Mouse (Mus musculus) embryonic facial prominence, embryonic 15.5 days (tissue): ENCODE data around the gene Efcab10. TPM values are rescaled to one million over a fixed set of nuclear protein-coding genes. Genes with fewer than 3 reads are reported as not detected.

ENCODE experiments used
- ATAC-seq: fragments of 200-750 bp; cut with Nextera tagmentation; 2 replicates; pipeline ENCODE4 v1.8.0; 2017; ENCODE audit warnings: low read depth, moderate TSS enrichment; ENCODE audit not compliant: insufficient number of reproducible peaks, low FRiP score, low TSS enrichment
- H3K27ac ChIP-seq: fragments of 300-500 bp; sonication (generic); replicated peaks from 2 replicates; pipeline ENCODE4 v1.5.1; 2015; ENCODE audit warnings: mild to moderate bottlenecking, inconsistent platforms
- H3K27me3 ChIP-seq: fragments of 300-500 bp; sonication (generic); 2 replicates; pipeline ENCODE4 v1.6.1; 2015; ENCODE audit warnings: inconsistent platforms
- H3K36me3 ChIP-seq: fragments of 300-500 bp; sonication (generic); 2 replicates; pipeline ENCODE4 v1.6.1; 2015; ENCODE audit warnings: mild to moderate bottlenecking, inconsistent platforms
- H3K4me1 ChIP-seq: fragments of 300-500 bp; sonication (generic); 2 replicates; pipeline ENCODE4 v1.6.1; 2015; ENCODE audit warnings: inconsistent platforms
- H3K4me2 ChIP-seq: fragments of 300-500 bp; sonication (generic); replicated peaks from 2 replicates; pipeline ENCODE4 v1.6.1; 2015; ENCODE audit warnings: mild to moderate bottlenecking, inconsistent platforms
- H3K4me3 ChIP-seq: fragments of 300-500 bp; sonication (generic); replicated peaks from 2 replicates; pipeline ENCODE4 v1.5.1; 2015; ENCODE audit warnings: mild to moderate bottlenecking, inconsistent platforms
- H3K9ac ChIP-seq: fragments of 300-500 bp; sonication (generic); 2 replicates; pipeline ENCODE4 v1.6.1; 2015; ENCODE audit warnings: inconsistent platforms
- H3K9me3 ChIP-seq: fragments of 300-500 bp; sonication (generic); replicated peaks from 2 replicates; pipeline ENCODE4 v1.6.1; 2016; ENCODE audit warnings: inconsistent platforms
- WGBS: fragments of 180-500 bp; shearing (Covaris S2); methylation state at CpG from one replicate; pipeline ENCODE4 v1.1.7; 2015; 5-methylcytosine and 5-hydroxymethylcytosine counted together
- polyA plus RNA-seq: library from polyadenylated mRNA; unstranded; fragments of >200 nt; fragmentation: Nextera tagmentation; extraction: Ambion mirVana; gene quantifications from 2 replicates; pipeline ENCODE4 v1.2.1, GENCODE M21; 2015

Efcab10 gene
- 6.2 and 12.2 TPM in 2 replicates for polyA plus RNA-seq

- H3K4me1 ChIP-seq: peaks cover 7% of the 10 kb centered on the region; the same call in 1 of the 2 replicates
- 0 out of 2 replicates have a peak within 1 kb of the TSS, but pooled peaks have one; percentile 6 for H3K9ac ChIP-seq
- H3K9me3 ChIP-seq: no peaks in the 10 kb centered on the region
- H3K27me3 ChIP-seq: no peaks in the 10 kb centered on the region
- H3K4me3 ChIP-seq: peak within 1 kb of the TSS; percentile 16; the same call in 1 of the 2 replicates
- no peaks in the 10 kb centered on the region for H3K36me3 ChIP-seq
- H3K27ac ChIP-seq: no peak within 1 kb of the TSS
- ATAC-seq: peak; percentile 65; the same call in 1 of the 2 replicates
- peak within 1 kb of the TSS; percentile 42 for H3K4me2 ChIP-seq
- WGBS: 14% methylated on average over 24 of the region's 24 CpGs
Observed at GRCm38 (mm10) chr12:33394804-33395623, at the start of gene Efcab10. TSS of gene Efcab10 (plus strand) at chr12:33394854.

- Histone ChIP-seq H3K9ac (no peak overlapping the region), H3K9me3 (no peaks in the 10 kb centered on the region), H3K4me2 (peak overlapping the region; percentile 27), H3K27ac (no peak overlapping the region), H3K36me3 (0 out of 2 replicates have a peak, but pooled peaks cover 3% of the 10 kb centered on the region), H3K27me3 (no peaks in the 10 kb centered on the region), H3K4me3 (no peak overlapping the region), H3K4me1 (peaks cover 16% of the 10 kb centered on the region)
- ATAC-seq: no peak
- 12% methylated on average over 25 of the region's 25 CpGs for WGBS
Observed at GRCm38 (mm10) chr12:33344970-33345772, 49.5 kb upstream of the Efcab10 start.

- Histone ChIP-seq H3K4me2 (no peak overlapping the region), H3K4me1 (peaks cover 16% of the 10 kb centered on the region), H3K27me3 (no peaks in the 10 kb centered on the region), H3K9me3 (no peaks in the 10 kb centered on the region), H3K36me3 (0 out of 2 replicates have a peak, but pooled peaks cover 3% of the 10 kb centered on the region), H3K4me3 (no peak overlapping the region), H3K27ac (no peak overlapping the region), H3K9ac (no peak overlapping the region)
- WGBS: 37% methylated on average over 23 of the region's 23 CpGs
- no peak for ATAC-seq
Observed at GRCm38 (mm10) chr12:33345773-33346435, 48.8 kb upstream of the Efcab10 start.

- H3K9me3 ChIP-seq: no peaks in the 10 kb centered on the region
- H3K36me3 ChIP-seq: peaks cover 10% of the 10 kb centered on the region; the same call in 1 of the 2 replicates
- H3K27me3 ChIP-seq: no peaks in the 10 kb centered on the region
- H3K9ac ChIP-seq: no peak overlapping the region
- 50% methylated on average over 4 of the region's 4 CpGs for WGBS
- H3K27ac ChIP-seq: no peak overlapping the region
- H3K4me3 ChIP-seq: no peak overlapping the region
- no peak for ATAC-seq
- H3K4me2 ChIP-seq: no peak overlapping the region
- no peaks in the 10 kb centered on the region for H3K4me1 ChIP-seq
Observed at GRCm38 (mm10) chr12:33352671-33353070, 42.0 kb upstream of the Efcab10 start.

- 79% methylated on average over 10 of the region's 10 CpGs for WGBS
- H3K9me3 ChIP-seq: no peaks in the 10 kb centered on the region
- H3K4me2 ChIP-seq: no peak overlapping the region
- H3K4me1 ChIP-seq: peaks cover 10% of the 10 kb centered on the region
- H3K9ac ChIP-seq: no peak overlapping the region
- no peak overlapping the region for H3K27ac ChIP-seq
- ATAC-seq: no peak
- no peak overlapping the region for H3K4me3 ChIP-seq
- H3K27me3 ChIP-seq: no peaks in the 10 kb centered on the region
- H3K36me3 ChIP-seq: peaks cover 7% of the 10 kb centered on the region; the same call in 1 of the 2 replicates
Observed at GRCm38 (mm10) chr12:33358345-33358744, 36.3 kb upstream of the Efcab10 start.

GRCm38 (mm10) chr12:33359209-33359608 is 35.4 kb upstream of the Efcab10 start:
- Histone ChIP-seq H3K36me3 (0 out of 2 replicates have a peak, but pooled peaks cover 3% of the 10 kb centered on the region), H3K4me1 (peaks cover 10% of the 10 kb centered on the region), H3K27me3 (no peaks in the 10 kb centered on the region), H3K4me3 (no peak overlapping the region), H3K27ac (no peak overlapping the region), H3K9me3 (no peaks in the 10 kb centered on the region), H3K9ac (no peak overlapping the region), H3K4me2 (no peak overlapping the region)
- WGBS: 92% methylated on average over 7 of the region's 7 CpGs
- no peak for ATAC-seq

GRCm38 (mm10) chr12:33359878-33360482 is 34.7 kb upstream of the Efcab10 start:
- H3K27me3 ChIP-seq: no peaks in the 10 kb centered on the region
- H3K27ac ChIP-seq: no peak overlapping the region
- no peaks in the 10 kb centered on the region for H3K9me3 ChIP-seq
- H3K9ac ChIP-seq: no peak overlapping the region
- no peak overlapping the region for H3K4me2 ChIP-seq
- peaks cover 10% of the 10 kb centered on the region for H3K4me1 ChIP-seq
- WGBS: 79% methylated on average over 5 of the region's 5 CpGs
- H3K36me3 ChIP-seq: 0 out of 2 replicates have a peak, but pooled peaks cover 3% of the 10 kb centered on the region
- H3K4me3 ChIP-seq: no peak overlapping the region
- no peak for ATAC-seq

- WGBS: 24% methylated on average over 6 of the region's 6 CpGs
- Histone ChIP-seq H3K27me3 (no peaks in the 10 kb centered on the region), H3K4me1 (peaks cover 10% of the 10 kb centered on the region), H3K27ac (no peak overlapping the region), H3K9ac (no peak overlapping the region), H3K4me2 (no peak overlapping the region), H3K4me3 (no peak overlapping the region), H3K36me3 (0 out of 2 replicates have a peak, but pooled peaks cover 3% of the 10 kb centered on the region), H3K9me3 (no peaks in the 10 kb centered on the region)
- ATAC-seq: no peak
Observed at GRCm38 (mm10) chr12:33360729-33361128, 33.9 kb upstream of the Efcab10 start.

- Histone ChIP-seq H3K27me3 (no peaks in the 10 kb centered on the region), H3K9ac (no peak overlapping the region), H3K4me2 (no peak overlapping the region), H3K4me3 (no peak overlapping the region), H3K36me3 (0 out of 2 replicates have a peak, but pooled peaks cover 10% of the 10 kb centered on the region), H3K4me1 (peaks cover 10% of the 10 kb centered on the region), H3K27ac (no peak overlapping the region), H3K9me3 (no peaks in the 10 kb centered on the region)
- no peak for ATAC-seq
- 82% methylated on average over 8 of the region's 8 CpGs for WGBS
Observed at GRCm38 (mm10) chr12:33364511-33364910, 30.1 kb upstream of the Efcab10 start.

- no peaks in the 10 kb centered on the region for H3K27me3 ChIP-seq
- no peak overlapping the region for H3K9ac ChIP-seq
- H3K4me2 ChIP-seq: no peak overlapping the region
- ATAC-seq: no peak
- H3K9me3 ChIP-seq: no peaks in the 10 kb centered on the region
- 87% methylated on average over 8 of the region's 8 CpGs for WGBS
- 0 out of 2 replicates have a peak, but pooled peaks cover 8% of the 10 kb centered on the region for H3K36me3 ChIP-seq
- no peak overlapping the region for H3K4me3 ChIP-seq
- H3K27ac ChIP-seq: no peak overlapping the region
- H3K4me1 ChIP-seq: peaks cover 6% of the 10 kb centered on the region; the same call in 1 of the 2 replicates
Observed at GRCm38 (mm10) chr12:33365133-33365532, 29.5 kb upstream of the Efcab10 start.
